Mouse (Mus musculus): Measurements from ENCODE around the gene Gm28047.

Gm28047 gene

GRCm38 (mm10) chr15:102515261-102515660 is 109.6 kb downstream of the Gm28047 start:
- DNase-seq = no peak

- no peak for DNase-seq
Measured at GRCm38 (mm10) chr15:102513004-102513403, 111.9 kb downstream of the Gm28047 start.

DNA sequence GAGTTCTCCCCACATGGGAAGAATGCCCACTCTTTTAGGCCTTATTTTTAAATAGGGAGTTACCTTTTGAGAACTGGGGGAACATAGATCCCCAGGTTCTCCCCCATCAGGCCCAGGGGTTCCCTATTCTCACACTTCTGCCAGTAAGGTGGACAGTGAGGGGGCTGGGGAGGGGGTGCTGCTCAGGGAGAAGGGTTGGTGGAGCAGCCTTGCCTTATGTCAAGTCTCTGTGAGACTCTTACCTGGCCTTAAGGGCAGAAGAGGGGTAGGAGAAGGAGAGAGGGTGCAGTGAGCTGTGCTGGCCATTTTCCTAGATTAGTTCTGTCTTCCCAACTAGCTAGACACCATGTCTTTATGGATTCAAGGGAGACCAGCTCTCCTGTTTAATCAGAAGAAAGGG is 112.4 kb downstream of the Gm28047 start:
- no peak for DNase-seq

- DNase-seq = no peak
Measured at GRCm38 (mm10) chr15:102512010-102512409, 112.9 kb downstream of the Gm28047 start.

DNA sequence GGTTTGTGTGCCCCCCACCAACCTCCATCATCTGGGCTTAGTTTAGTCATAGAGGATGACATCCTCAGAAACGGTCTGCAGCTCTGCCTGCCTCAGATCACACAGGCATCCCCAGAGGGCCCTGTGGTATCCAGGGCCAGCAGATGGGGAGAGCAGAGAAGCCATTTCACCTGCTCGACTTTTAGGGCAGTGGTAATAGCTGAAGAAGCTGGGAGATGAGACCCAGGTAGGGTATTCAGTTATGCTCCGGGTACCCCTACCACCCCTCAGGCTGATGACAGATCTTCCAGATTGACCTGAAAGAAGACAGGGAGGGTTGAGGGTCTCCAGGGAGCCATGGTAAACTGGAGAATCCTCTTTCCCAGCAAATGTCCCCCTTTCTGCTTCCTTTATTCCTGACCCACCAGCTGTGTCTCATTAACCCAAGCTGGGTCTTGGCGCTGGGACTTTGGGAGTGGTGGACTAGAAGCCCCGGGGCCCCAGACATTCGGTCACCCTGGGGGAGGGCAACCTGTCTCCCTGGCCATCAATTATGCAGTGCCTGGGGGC is 113.5 kb downstream of the Gm28047 start:
- no peak for DNase-seq

DNA sequence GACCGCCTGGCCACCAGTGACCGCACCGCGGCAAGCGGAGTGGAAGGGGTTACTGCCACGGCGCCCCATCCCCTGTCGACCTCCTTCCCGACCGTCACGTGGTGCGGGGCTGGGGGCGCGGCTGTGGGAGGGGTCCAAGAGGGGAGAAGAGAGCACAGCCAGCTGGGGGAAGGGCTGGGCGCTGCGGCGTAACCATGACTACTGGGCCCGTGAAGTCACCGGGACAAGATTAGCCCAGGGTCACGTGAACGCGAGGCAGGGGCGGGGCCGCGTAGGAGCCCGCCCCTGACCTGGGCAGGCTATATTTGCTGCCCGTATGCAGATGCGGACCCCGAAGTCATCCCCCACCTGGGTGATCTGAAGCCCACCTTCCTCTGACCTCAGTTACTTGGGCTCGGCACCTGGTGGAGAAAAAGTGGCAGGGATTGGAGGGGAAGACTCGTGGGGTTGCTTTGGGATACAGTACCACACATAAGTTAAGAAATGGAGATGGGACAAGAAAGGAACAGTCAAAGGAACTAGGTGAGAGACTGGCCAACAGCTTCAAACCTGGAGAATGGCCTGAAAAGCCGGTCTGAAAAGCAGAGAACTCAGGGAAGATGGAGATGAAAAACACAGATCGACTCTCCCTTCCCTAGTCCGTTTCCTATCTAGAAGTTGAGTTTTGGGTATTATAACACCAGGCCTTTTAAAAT is 114.1 kb downstream of the Gm28047 start:
- peak; percentile 85 for DNase-seq

GRCm38 (mm10) chr15:102510110-102510509 is 114.8 kb downstream of the Gm28047 start:
- DNase-seq = no peak

DNA sequence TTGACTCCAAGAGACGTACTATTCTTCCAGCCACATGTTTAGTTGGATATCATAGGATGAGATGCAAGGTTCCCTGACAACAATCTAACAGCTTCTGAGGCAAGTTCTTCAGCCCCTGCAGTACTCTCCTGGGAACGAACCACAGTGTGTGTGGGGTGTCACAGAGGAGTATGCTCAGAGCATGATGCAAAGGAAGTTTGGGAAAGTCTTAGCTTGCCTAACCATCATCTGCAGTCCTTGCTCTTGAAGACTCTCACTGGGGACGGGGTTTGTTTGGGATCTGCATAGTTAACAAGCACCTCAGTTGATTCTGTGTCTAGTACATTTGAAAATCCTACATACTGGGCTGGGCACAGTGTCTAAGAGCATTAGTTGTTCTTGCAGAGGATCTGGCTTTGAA is 116.5 kb downstream of the Gm28047 start:
- DNase-seq = no peak

DNA sequence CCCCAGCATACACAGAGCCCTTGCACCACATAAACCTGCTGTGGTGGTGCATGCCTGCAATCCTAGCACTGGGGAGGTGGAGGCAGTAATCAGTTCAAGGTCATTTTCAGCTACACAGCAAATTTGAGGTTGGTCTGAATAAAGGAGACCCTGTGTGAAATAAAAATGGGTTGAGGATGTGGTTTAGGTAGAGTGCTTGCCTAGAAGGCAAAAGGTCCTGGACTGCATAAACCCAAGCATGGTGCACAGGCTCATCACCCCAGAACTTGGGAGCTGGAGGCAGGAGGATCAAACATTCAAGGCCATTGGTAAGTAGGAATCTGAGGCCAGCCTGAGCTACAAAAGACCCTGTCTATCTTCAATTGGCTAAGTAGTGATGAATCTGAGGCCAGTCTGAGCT is 117.3 kb downstream of the Gm28047 start:
- DNase-seq = no peak

DNA sequence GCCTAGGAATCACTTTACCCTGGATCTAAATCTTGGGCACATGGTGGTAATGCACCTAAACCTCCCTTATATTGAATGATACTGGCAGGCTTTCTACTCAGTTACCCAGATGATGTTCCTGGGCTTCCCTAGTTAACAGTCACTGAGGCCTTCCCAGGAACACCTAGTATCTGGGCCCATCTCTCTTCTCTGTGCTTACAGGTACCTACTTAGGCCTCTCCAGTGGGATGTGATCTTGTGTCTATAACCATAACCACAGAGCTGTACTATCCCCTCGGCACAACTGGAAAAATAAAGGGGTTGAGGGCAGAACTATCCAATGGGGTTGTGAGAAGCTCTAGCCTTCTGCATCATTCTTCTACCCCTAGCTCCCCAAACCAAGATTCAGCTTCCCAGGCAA is 118.0 kb downstream of the Gm28047 start:
- DNase-seq = no peak

GRCm38 (mm10) chr15:102506464-102506830 is 118.4 kb downstream of the Gm28047 start:
- no peak for DNase-seq

- DNase-seq = no peak
Measured at GRCm38 (mm10) chr15:102505770-102506463, 119.0 kb downstream of the Gm28047 start.

DNA sequence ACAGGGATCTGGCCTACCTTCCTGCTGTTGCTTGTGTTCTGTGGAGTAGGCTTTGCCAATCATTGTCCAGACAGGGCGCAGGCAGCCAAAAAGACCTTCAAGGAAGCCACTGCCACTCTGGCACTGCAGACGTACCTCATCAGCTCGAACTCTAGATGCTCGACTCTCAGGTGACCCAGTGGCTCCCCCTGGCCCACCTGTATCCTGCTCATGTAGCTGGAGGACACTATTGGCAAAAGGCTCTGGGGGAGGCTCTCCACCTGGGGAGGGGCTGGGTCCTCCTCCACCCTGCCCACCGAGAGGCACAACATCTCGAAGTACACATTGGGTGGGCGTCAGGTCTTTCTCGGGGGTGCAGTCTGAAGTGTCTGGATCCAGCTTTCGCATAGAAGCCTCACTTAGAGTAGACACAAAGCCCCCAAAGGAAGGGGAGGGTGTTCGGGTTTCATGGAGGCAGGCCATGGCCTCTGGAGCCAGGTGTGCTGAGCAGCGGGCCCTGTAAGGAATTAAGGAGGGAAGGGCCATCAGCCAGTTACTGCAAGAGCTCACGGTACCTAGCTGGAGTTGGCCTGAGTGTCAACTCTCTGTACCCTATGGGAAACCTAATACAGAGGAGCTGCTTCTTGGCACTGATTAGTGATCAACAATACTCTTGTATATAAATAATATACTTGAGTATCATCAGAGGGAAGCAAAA is 119.6 kb downstream of the Gm28047 start:
- no peak for DNase-seq

DNA sequence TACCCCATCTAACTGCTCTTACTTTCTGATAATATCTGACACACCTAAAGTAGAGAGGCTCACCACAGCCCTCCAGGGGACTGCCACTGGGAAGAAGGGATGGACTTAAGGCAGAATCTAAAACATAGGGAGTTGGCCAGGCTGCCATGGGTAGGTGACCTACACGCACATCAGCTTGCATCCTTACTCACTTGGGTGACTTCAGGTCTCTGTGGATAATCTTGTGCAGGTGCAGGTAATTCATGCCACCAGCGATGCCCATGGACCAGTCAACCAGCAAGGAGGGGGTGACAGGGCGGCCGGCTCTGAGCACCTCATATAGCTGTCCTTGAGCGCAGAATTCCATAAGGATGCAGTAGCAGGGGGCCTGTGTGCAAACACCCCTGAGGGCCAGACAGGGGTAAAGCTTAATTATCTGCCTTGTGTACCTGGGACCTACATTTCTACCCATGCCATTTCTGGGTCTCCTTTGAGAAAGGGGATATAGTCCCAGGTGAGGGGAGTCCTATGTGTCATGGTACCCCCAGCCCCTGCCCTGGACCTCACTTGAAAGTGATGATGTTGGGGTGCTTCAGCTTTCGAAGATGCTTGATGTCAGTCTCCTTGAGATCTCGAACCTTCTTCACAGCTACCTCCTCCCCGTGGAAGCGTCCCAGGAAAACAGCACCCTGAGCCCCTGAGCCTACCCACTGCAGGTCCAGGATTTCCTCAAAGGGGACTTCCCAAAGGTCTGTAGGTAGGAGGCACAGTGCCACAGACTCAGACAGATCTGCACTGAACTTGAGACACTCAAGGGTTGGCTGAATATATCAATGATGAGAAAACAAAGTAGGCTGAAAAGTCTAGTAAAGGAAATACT is 120.7 kb downstream of the Gm28047 start:
- DNase-seq = no peak

GRCm38 (mm10) chr15:102503447-102503846 is 121.4 kb downstream of the Gm28047 start, which contains the start of gene Gm10337:
Gm10337 (plus strand) TSS chr15:102503722.
- DNase-seq = no peak

DNA sequence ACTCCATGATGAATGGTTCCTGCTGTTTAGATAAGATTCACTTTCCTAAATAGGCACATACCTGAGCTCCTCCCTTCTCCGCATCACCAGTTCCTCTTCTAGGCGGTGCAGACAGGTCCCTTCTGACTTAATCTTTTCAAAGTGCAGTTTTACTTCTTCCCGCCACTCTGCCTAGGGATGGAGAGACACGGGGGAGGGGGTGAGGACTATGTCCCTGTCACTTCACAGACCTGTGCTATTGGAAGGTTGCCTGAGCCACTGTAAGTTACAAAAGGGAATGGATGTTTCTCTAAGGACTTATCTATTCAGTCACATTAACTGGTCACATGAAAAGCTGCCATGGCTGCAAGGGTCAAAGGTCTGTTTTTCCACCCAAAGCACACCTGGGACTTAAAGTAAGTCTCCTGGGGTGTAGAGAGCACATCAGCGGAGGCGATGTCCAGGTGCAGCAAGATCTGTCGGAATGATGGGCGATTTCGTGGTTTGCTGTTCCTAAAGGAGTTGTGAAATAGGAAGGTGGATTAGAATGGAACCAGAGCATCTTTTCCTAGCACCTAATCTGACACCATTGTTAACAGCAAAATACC is 122.5 kb downstream of the Gm28047 start:
- no peak for DNase-seq

GRCm38 (mm10) chr15:102501084-102501814 is 123.6 kb downstream of the Gm28047 start:
- DNase-seq = no peak

DNA sequence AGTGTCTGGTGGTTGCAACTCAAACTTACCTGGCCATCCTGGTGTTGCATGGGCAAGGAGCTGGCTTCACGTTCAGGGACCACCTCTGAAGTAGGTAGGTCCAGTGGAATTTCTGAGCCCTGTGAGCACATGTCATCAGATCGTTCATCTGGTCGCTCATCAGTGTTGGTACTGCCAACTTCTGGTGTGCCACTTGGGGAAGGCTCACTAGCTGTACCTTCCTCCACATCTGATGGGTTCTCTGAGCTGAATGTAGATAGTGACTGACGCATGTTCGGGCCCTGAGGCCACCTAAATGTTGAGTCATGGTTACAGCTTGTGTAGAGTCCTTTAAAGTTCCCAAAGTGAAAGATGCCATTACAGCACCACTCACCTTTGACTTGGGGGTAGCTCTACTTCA is 124.4 kb downstream of the Gm28047 start:
- DNase-seq = no peak

- no peak for DNase-seq
Measured at GRCm38 (mm10) chr15:102499851-102500250, 125.0 kb downstream of the Gm28047 start.

GRCm38 (mm10) chr15:102499370-102499769 is 125.5 kb downstream of the Gm28047 start:
- DNase-seq = no peak

DNA sequence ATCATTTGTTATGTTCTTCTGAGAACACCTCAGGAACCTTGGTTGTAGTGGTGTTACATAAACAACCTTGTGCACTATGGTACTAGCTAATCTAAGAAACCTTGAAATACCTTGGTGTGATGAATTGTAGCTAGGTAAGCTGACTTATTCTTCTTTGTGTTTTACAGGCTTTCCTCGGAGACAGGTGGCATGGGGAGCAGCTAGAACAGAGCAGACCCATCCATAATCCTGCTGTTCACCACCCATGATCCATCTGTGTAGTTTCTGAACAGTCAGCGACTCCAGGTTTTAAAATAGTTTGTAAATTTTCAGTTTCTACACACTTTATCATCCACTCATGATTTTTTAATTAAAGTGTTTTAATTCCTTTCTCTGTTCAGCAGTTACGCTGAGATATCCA is 126.5 kb downstream of the Gm28047 start:
- no peak for DNase-seq

DNA sequence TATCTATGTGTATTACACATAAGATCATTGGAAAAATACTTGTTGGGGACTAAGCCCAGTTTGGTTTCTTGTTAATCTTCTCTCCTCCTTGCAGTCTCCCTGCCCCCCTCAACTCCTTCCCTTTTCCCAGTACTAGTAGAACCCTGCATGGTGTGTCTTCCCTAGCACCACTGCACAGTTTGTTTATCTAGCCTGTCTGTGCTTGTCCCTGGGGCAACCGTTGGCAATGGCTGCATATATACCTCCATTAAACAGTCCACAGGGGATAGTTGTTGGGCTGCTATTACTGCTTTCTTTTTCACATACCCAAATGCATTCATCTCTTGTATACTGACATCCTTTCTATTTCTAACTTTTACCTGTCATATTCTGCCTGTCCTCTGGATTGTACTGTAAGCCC is 137.2 kb downstream of the Gm28047 start:
- no peak for DNase-seq

Data from thymus, postnatal 4 days (tissue).